Comparison of ENCODE assay signal across 8 mouse cellular contexts in genomic region chr8:4214006-4214980, GRCm38 (mm10). TPM values are rescaled to one million over a fixed set of nuclear protein-coding genes. Genes with fewer than 3 reads are reported as not detected.
DNase-seq lines count a peak whose midpoint lies in the region; ATAC-seq lines count a peak whose summit lies in the region.

No protein-coding gene starts in this region.

- H3K4me3 ChIP-seq in forebrain, embryonic 12.5 days (replicated peaks): peak overlapping the region; percentile 43
- H3K4me3 ChIP-seq in liver, embryonic 13.5 days (replicated peaks): peak overlapping the region; percentile 50

- H3K4me1 ChIP-seq in forebrain, embryonic 12.5 days: peaks cover 43% of the 10 kb centered on the region
- H3K4me1 ChIP-seq in liver, embryonic 13.5 days (replicated peaks): peaks cover 25% of the 10 kb centered on the region

- WGBS in forebrain, embryonic 12.5 days: 12% methylated on average over 33 of the region's 33 CpGs
- WGBS in liver, embryonic 13.5 days (ENCODE audit: insufficient replicate concordance): 4% methylated on average over 33 of the region's 33 CpGs

- H3K9me3 ChIP-seq in forebrain, embryonic 12.5 days: no peaks in the 10 kb centered on the region
- H3K9me3 ChIP-seq in liver, embryonic 13.5 days (replicated peaks): no peaks in the 10 kb centered on the region

- H3K27ac ChIP-seq in forebrain, embryonic 12.5 days: 0 out of 2 replicates have a peak overlapping the region, but pooled peaks have one; percentile 53
- no peak overlapping the region for H3K27ac ChIP-seq in liver, embryonic 13.5 days

- H3K9ac ChIP-seq in forebrain, embryonic 12.5 days: peak overlapping the region; percentile 60; the same call in 1 of the 2 replicates
- H3K9ac ChIP-seq in liver, embryonic 13.5 days: peak overlapping the region; percentile 41

- peaks cover 20% of the 10 kb centered on the region for H3K36me3 ChIP-seq in forebrain, embryonic 12.5 days (replicated peaks)
- no peaks in the 10 kb centered on the region for H3K36me3 ChIP-seq in liver, embryonic 13.5 days

- DNase-seq in CD4-positive, CD25-positive, alpha-beta regulatory T cell, adult 2 months (ENCODE audit: low read depth, low spot score): peak; percentile 82
- peak; percentile 59 to 75 for DNase-seq in adrenal gland, adult 18-20 months (ENCODE audit: low spot score in 2 of 2)
- DNase-seq in induced T-regulatory cell, adult 2 months (ENCODE audit: low read depth): peak; percentile 90
- peak; percentile 49 for DNase-seq in liver, embryonic 13.5 days
- peak; percentile 69 for DNase-seq in thymus, postnatal 14 days
- no peak for DNase-seq in left cerebral cortex, postnatal 4 days

- peaks cover 5% of the 10 kb centered on the region; the same call in 1 of the 2 replicates for H3K27me3 ChIP-seq in forebrain, embryonic 12.5 days
- peaks cover 84% of the 10 kb centered on the region for H3K27me3 ChIP-seq in liver, embryonic 13.5 days

- intact Hi-C loops in left cerebral cortex, postnatal 4 days (cut with DNase I): no loop called here

- peak overlapping the region; percentile 84 for H3K4me2 ChIP-seq in forebrain, embryonic 12.5 days
- H3K4me2 ChIP-seq in liver, embryonic 13.5 days: peak overlapping the region; percentile 67

- peak; percentile 10; the same call in 1 of the 2 replicates for ATAC-seq in forebrain, embryonic 12.5 days (ENCODE audit: low FRiP score)
- ATAC-seq in liver, embryonic 13.5 days (ENCODE audit: low read depth): peak; percentile 77
- peak; percentile 86 for ATAC-seq in monocyte, adult 5-6 weeks (replicated peaks; ENCODE audit: insufficient number of reproducible peaks, low FRiP score, low TSS enrichment, poor library complexity, severe bottlenecking)

RNA-seq across cellular contexts. Expression of gene Prr36, which starts 3.0 kb away (rescaled TPM):
- total RNA-seq in adrenal gland, adult 18-20 months (2021): 1 to 10 TPM; 3.5 to 6.1 TPM
- 39.9 and 45.0 TPM in 2 replicates for polyA plus RNA-seq in forebrain, embryonic 12.5 days (2016; fragmentation: Nextera tagmentation; extraction: Ambion mirVana)
- 0.24 and 0.46 TPM in 2 replicates for polyA plus RNA-seq in liver, embryonic 13.5 days (2015; fragmentation: Nextera tagmentation; extraction: Ambion mirVana)
- total RNA-seq in monocyte, adult 5-6 weeks (2017): 0.19 TPM in 1 of 3 replicates, not detected in the others
- total RNA-seq in left cerebral cortex, postnatal 4 days (2021): 100 to 1,000 TPM; 108 to 109 TPM

RNA-seq across cellular contexts. Expression of gene Lrrc8e, which starts 12.3 kb away (rescaled TPM):
- 10 to 100 TPM; 20.8 to 31.1 TPM for total RNA-seq in adrenal gland, adult 18-20 months (2021)
- polyA plus RNA-seq in forebrain, embryonic 12.5 days (2016; fragmentation: Nextera tagmentation; extraction: Ambion mirVana): 0.13 TPM in 2 replicates
- 0.09 and 0.13 TPM in 2 replicates for polyA plus RNA-seq in liver, embryonic 13.5 days (2015; fragmentation: Nextera tagmentation; extraction: Ambion mirVana)
- total RNA-seq in monocyte, adult 5-6 weeks (2017): 0.11 to 0.19 TPM in 2 of 3 replicates, not detected in the other
- total RNA-seq in left cerebral cortex, postnatal 4 days (2021): not detected

RNA-seq across cellular contexts. Expression of gene Map2k7, which starts 24.2 kb away (rescaled TPM):
- 10 to 100 TPM; 79.0 to 93.2 TPM for total RNA-seq in adrenal gland, adult 18-20 months (2021)
- 36.8 TPM in 2 replicates for polyA plus RNA-seq in forebrain, embryonic 12.5 days (2016; fragmentation: Nextera tagmentation; extraction: Ambion mirVana)
- polyA plus RNA-seq in liver, embryonic 13.5 days (2015; fragmentation: Nextera tagmentation; extraction: Ambion mirVana): 10.6 and 11.2 TPM in 2 replicates
- total RNA-seq in monocyte, adult 5-6 weeks (2017): 42.6 to 60.0 TPM (median 43.3 TPM) in 3 replicates
- 10 to 100 TPM; 62.9 to 65.4 TPM for total RNA-seq in left cerebral cortex, postnatal 4 days (2021)

RNA-seq across cellular contexts. Expression of gene Gm49320, which starts 24.4 kb away (rescaled TPM):
- total RNA-seq in adrenal gland, adult 18-20 months (2021): 1 to 10 TPM in 1 of 2 experiments, under 1 TPM in 1; 0.93 to 1.5 TPM
- 1.3 and 1.8 TPM in 2 replicates for polyA plus RNA-seq in forebrain, embryonic 12.5 days (2016; fragmentation: Nextera tagmentation; extraction: Ambion mirVana)
- polyA plus RNA-seq in liver, embryonic 13.5 days (2015; fragmentation: Nextera tagmentation; extraction: Ambion mirVana): 0.19 and 0.23 TPM in 2 replicates
- not detected in 3 replicates for total RNA-seq in monocyte, adult 5-6 weeks (2017)
- total RNA-seq in left cerebral cortex, postnatal 4 days (2021): under 1 TPM in 1 of 2 experiments, not detected in 1; 0.74 TPM

RNA-seq across cellular contexts. Expression of gene Tgfbr3l, which starts 33.7 kb away (rescaled TPM):
- 10 to 100 TPM; 10.9 to 15.5 TPM for total RNA-seq in adrenal gland, adult 18-20 months (2021)
- polyA plus RNA-seq in forebrain, embryonic 12.5 days (2016; fragmentation: Nextera tagmentation; extraction: Ambion mirVana): 3.7 and 4.5 TPM in 2 replicates
- 0.61 and 0.66 TPM in 2 replicates for polyA plus RNA-seq in liver, embryonic 13.5 days (2015; fragmentation: Nextera tagmentation; extraction: Ambion mirVana)
- 0.95 to 1.8 TPM (median 0.97 TPM) in 3 replicates for total RNA-seq in monocyte, adult 5-6 weeks (2017)
- total RNA-seq in left cerebral cortex, postnatal 4 days (2021): 10 to 100 TPM in 1 of 2 experiments, 1 to 10 TPM in 1; 8.7 to 12.9 TPM

Comparison
In these comparisons a context has a peak if more than half of its experiments do, and no peak if none do; other contexts are left out.
1. ATAC-seq: peak in every context shown above with its lines; median percentile 86 in monocyte, adult 5-6 weeks; 77 in liver, embryonic 13.5 days; 10 in forebrain, embryonic 12.5 days.
2. RNA of gene Prr36, which starts 3.0 kb away (total RNA-seq): 108 to 109 TPM in left cerebral cortex, postnatal 4 days; 3.5 to 6.1 TPM in adrenal gland, adult 18-20 months and 0.19 TPM in monocyte, adult 5-6 weeks; every median in the first group is over 10 times any median in the second.
3. RNA of gene Lrrc8e, which starts 12.3 kb away (total RNA-seq): 20.8 to 31.1 TPM in adrenal gland, adult 18-20 months; 0.11 to 0.19 TPM in monocyte, adult 5-6 weeks and not detected in left cerebral cortex, postnatal 4 days; every median in the first group is over 10 times any median in the second.